ENCODE assay signal across 21 mouse cellular contexts in the genomic region with DNA sequence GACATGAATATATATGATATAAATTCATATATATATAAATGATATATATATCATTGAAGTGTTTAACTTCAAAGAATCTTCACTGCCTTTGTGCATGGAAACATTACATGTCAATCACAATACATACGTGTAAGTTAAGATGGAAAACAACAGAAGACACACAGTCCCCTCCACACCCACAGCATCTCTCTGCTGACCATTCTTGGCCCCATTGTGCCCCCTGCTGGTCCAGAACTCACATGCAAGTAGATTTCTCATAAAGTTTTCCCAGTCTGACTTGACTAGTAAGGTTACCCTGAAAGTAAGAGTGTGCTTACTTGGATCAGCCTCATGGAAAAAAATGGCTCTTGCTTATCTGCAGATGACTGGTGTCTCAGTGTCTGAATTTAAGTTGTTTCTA.
DNase-seq lines count a peak whose midpoint lies in the region; ATAC-seq lines count a peak whose summit lies in the region.
"Had no signal": no experiment of that assay in that cellular context is flagged by ENCODE, and none has a peak within 500 bp of the region (broad histone marks: within the 10 kb centered on the region; RNA-seq: fewer than 3 reads in every experiment).

No protein-coding gene starts in this region.

- DNase-seq in CD4-positive, CD25-positive, alpha-beta regulatory T cell, adult 2 months (ENCODE audit: low read depth, low spot score) = peak; percentile 39
- DNase-seq in B cell, adult 2 months = peak; percentile 4 to 16
- peak; percentile 41 for DNase-seq in naive thymus-derived CD4-positive, alpha-beta T cell, adult 2 months (ENCODE audit: low read depth)
- DNase-seq in cerebellum, adult 9-10 months = no peak
- no peak for DNase-seq in neural tube, embryonic 10.5 days (ENCODE audit: extremely low spot score, low spot score)
- no peak for DNase-seq in lung, postnatal 4 days
- DNase-seq: adrenal gland, adult 2 months; adrenal gland, postnatal 36 days; cerebellum, adult 8-10 months; gastrocnemius, postnatal 36 days; heart, adult 2 months; heart, postnatal 4 days; kidney, adult 9 months; kidney, postnatal 10 days; lung, adult 18-20 months had no signal

- no peak for ATAC-seq in CD4-positive, CD25-positive, alpha-beta regulatory T cell, adult 4 months
- ATAC-seq in common myeloid progenitor, adult 5-6 weeks (replicated peaks; ENCODE audit: low read depth, poor library complexity, severe bottlenecking) = 0 out of 2 replicates have a peak, but pooled peaks have one; percentile 47
- ATAC-seq: forebrain, embryonic 15.5 days; intestine, postnatal 0 days; lung, postnatal 0 days; midbrain, embryonic 16.5 days had no signal

Comparison
In these comparisons a context has a peak if more than half of its experiments do, and no peak if none do; other contexts are left out.
1. DNase-seq: peak in CD4-positive, CD25-positive, alpha-beta regulatory T cell, adult 2 months (single experiment), B cell, adult 2 months (2 of 2) and naive thymus-derived CD4-positive, alpha-beta T cell, adult 2 months (single experiment); none in cerebellum, adult 9-10 months (single experiment), neural tube, embryonic 10.5 days (single experiment) and lung, postnatal 4 days (0 of 2).